Mouse (Mus musculus): ENCODE results near the gene Fkbp5. TPM values are rescaled to one million over a fixed set of nuclear protein-coding genes. Genes with fewer than 3 reads are reported as not detected.

Gene Fkbp5
- polyA plus RNA-seq, 2 experiments = 3.6 to 7.3 TPM

DNA sequence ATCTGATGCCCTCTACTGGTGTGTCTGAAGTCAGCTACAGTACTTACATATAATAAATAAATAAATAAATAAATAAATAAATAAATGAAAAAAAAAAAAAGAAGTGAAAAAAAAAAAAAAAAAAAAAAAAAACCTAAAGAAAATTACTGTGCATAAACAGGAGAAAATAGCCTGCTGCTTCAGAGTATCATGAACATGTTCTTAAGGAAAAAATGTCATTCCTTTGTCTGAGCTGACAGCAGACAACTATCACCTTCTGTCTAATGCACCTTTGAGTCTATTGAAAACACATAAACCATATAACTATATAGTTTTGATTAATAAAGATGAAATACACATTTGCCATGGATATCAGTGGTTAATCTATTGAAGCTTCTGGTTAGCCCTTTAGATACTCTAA, 40.9 kb downstream of the Fkbp5 start:
- ATAC-seq (ENCODE audit: insufficient read depth) (no peak), DNase-seq (ENCODE audit: low read depth in 3 of 3, low spot score in 3 of 3) (no peak)
- no peaks in the 10 kb centered on the region for H3K36me3 ChIP-seq (replicated peaks; ENCODE audit: control insufficient read depth, insufficient read depth, low read depth)
- H3K9me3 ChIP-seq (ENCODE audit: control insufficient read depth, low read length) = no peaks in the 10 kb centered on the region
- no peaks in the 10 kb centered on the region for H3K27me3 ChIP-seq (ENCODE audit: control insufficient read depth, insufficient read depth, low read length)
- no peak overlapping the region for H3K9ac ChIP-seq (replicated peaks)
- no peak overlapping the region for H3K4me3 ChIP-seq (ENCODE audit: insufficient read depth in 1 of 2, low read depth in 2 of 2, low read length in 2 of 2)
- no peak overlapping the region for H3K4me2 ChIP-seq (ENCODE audit: low read depth)
- no peak overlapping the region for H3K27ac ChIP-seq
- TF ChIP-seq EP300 (IDR thresholded peaks at IDR 0.05; ENCODE audit: low read depth) (no peak), CTCF (IDR thresholded peaks at IDR 0.05; ENCODE audit: low read depth) (no peak)
- no peaks in the 10 kb centered on the region for H3K4me1 ChIP-seq (replicated peaks; ENCODE audit: control insufficient read depth in 2 of 2, insufficient read depth in 2 of 2, low read length in 1 of 2)

DNA sequence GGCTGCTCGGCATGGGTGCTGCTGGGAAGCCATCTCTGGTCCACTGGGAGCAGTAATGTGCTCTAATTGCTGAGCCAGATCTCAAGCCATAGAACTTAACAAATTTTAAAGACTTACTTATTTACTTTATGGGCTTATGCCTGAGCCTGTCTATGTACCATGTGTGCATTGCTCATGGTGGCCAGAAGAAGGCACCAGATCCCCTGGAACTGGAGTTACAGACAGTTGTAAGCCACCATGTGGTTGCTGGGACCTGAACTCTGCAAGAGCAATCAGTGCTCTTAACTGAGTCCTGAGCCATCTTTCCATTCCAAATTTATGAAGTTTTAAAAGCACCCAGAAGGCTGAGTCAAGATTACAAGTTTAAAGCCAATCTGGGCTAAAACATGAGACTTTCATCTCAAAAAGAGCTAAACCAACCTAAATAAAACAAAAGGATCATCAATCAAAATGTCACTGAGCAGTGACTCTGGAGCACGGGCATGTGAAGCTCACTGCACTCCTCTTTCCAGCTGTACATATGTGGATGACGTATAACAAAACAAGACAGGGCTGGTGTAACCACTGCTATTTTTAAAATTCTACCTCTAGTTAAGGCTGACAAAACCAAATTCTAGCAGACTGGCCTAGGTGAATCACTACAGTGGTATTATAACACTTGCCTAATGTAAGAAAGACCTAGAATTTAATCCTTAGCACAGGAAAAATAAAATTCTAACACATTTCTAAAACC, 41.6 kb downstream of the Fkbp5 start:
- TF ChIP-seq CTCF (IDR thresholded peaks at IDR 0.05; ENCODE audit: low read depth) (peak; percentile 42; the same call in 1 of the 2 replicates), EP300 (IDR thresholded peaks at IDR 0.05; ENCODE audit: low read depth) (no peak)
- no peak overlapping the region for H3K27ac ChIP-seq
- no peak overlapping the region for H3K4me3 ChIP-seq (ENCODE audit: insufficient read depth in 1 of 2, low read depth in 2 of 2, low read length in 2 of 2)
- H3K9ac ChIP-seq (replicated peaks) = no peak overlapping the region
- no peaks in the 10 kb centered on the region for H3K4me1 ChIP-seq (replicated peaks; ENCODE audit: control insufficient read depth in 2 of 2, insufficient read depth in 2 of 2, low read length in 1 of 2)
- WGBS (ENCODE audit: insufficient replicate concordance) = 57% methylated on average over 3 of the region's 3 CpGs
- DNase-seq (ENCODE audit: low read depth in 3 of 3, low spot score in 3 of 3) (no peak), ATAC-seq (ENCODE audit: insufficient read depth) (no peak)
- no peaks in the 10 kb centered on the region for H3K36me3 ChIP-seq (replicated peaks; ENCODE audit: control insufficient read depth, insufficient read depth, low read depth)
- H3K9me3 ChIP-seq (ENCODE audit: control insufficient read depth, low read length) = no peaks in the 10 kb centered on the region
- H3K27me3 ChIP-seq (ENCODE audit: control insufficient read depth, insufficient read depth, low read length) = no peaks in the 10 kb centered on the region
- no peak overlapping the region for H3K4me2 ChIP-seq (ENCODE audit: low read depth)

DNA sequence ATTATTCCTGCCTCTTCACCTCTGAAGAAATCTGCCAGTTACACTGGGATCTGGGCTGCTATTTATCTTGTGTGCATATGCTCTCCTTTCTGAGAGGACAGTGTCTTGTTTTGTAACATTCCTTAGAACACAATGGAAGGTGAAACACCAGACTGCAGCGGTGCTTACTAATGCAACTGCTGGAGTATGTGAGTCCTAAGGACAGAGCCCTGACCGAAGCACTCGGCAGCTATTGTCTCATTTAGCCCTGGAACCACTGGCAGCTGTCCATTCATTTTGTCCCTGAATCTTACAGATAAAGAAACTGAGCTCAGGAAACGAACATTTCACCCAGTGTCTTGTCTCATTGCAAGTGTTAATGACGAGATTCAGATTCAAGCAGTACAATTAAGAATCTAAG, 44.6 kb downstream of the Fkbp5 start:
- H3K9ac ChIP-seq (replicated peaks) = no peak overlapping the region
- DNase-seq (ENCODE audit: low read depth in 3 of 3, low spot score in 3 of 3) (no peak), ATAC-seq (ENCODE audit: insufficient read depth) (no peak)
- TF ChIP-seq CTCF (IDR thresholded peaks at IDR 0.05; ENCODE audit: low read depth) (no peak), EP300 (IDR thresholded peaks at IDR 0.05; ENCODE audit: low read depth) (no peak)
- no peak overlapping the region for H3K4me2 ChIP-seq (ENCODE audit: low read depth)
- no peaks in the 10 kb centered on the region for H3K4me1 ChIP-seq (replicated peaks; ENCODE audit: control insufficient read depth in 2 of 2, insufficient read depth in 2 of 2, low read length in 1 of 2)
- no peaks in the 10 kb centered on the region for H3K9me3 ChIP-seq (ENCODE audit: control insufficient read depth, low read length)
- no peak overlapping the region for H3K4me3 ChIP-seq (ENCODE audit: insufficient read depth in 1 of 2, low read depth in 2 of 2, low read length in 2 of 2)
- no peaks in the 10 kb centered on the region for H3K36me3 ChIP-seq (replicated peaks; ENCODE audit: control insufficient read depth, insufficient read depth, low read depth)
- no peak overlapping the region for H3K27ac ChIP-seq
- 55% methylated on average over 5 of the region's 5 CpGs for WGBS (ENCODE audit: insufficient replicate concordance)
- no peaks in the 10 kb centered on the region for H3K27me3 ChIP-seq (ENCODE audit: control insufficient read depth, insufficient read depth, low read length)

DNA sequence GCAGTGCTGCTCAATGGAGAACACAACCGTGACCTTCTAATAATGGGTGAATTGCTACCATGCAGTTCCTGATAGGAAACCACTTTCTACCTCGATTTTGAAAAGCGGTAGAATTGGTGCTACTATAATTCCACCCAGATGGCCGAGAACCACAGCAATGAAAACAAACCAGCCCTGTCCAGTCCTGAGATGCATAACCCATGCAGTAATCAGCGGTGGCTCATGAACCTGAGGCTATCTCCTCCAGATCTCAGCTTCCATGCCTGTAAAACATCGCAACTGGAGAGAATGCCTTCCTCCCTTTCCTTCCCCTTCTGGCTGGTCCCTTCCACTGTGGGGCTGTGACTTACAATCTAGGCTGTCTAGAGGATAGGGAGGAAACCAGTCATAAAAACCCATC, 46.5 kb downstream of the Fkbp5 start:
- no peak overlapping the region for H3K9ac ChIP-seq (replicated peaks)
- 47% methylated on average over 6 of the region's 6 CpGs for whole genome bisulfite sequencing (ENCODE audit: insufficient replicate concordance)
- no peaks in the 10 kb centered on the region for H3K9me3 ChIP-seq (ENCODE audit: control insufficient read depth, low read length)
- no peak overlapping the region for H3K27ac ChIP-seq
- no peak overlapping the region for H3K4me3 ChIP-seq (ENCODE audit: insufficient read depth in 1 of 2, low read depth in 2 of 2, low read length in 2 of 2)
- H3K4me2 ChIP-seq (ENCODE audit: low read depth) = no peak overlapping the region
- no peak for ATAC-seq (ENCODE audit: insufficient read depth)
- H3K27me3 ChIP-seq (ENCODE audit: control insufficient read depth, insufficient read depth, low read length) = no peaks in the 10 kb centered on the region
- no peak for DNase-seq (ENCODE audit: low read depth in 3 of 3, low spot score in 3 of 3)
- no peaks in the 10 kb centered on the region for H3K4me1 ChIP-seq (replicated peaks; ENCODE audit: control insufficient read depth in 2 of 2, insufficient read depth in 2 of 2, low read length in 1 of 2)
- H3K36me3 ChIP-seq (replicated peaks; ENCODE audit: control insufficient read depth, insufficient read depth, low read depth) = no peaks in the 10 kb centered on the region
- no peak for TF ChIP-seq CTCF (IDR thresholded peaks at IDR 0.05; ENCODE audit: low read depth)
- TF ChIP-seq EP300 (IDR thresholded peaks at IDR 0.05; ENCODE audit: low read depth) = no peak

DNA sequence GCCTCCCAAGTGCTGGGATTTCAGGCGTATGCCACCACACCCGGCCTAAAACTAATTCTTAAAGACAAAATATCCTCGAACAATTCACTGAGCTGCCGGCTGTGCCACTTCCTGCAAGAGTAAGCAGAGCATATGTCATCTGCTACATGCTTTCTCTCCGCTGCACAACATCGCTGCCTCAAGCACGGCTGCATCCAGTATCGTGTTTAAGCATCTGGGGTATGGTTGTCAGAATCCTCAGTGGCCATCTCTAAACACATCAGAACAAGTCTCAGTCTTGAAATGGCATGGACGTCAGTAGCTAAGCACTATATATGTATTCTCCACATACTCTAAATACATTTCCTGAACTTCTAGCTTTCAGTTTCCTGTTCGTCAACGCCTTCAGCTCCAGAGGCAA, 49.6 kb downstream of the Fkbp5 start:
- no peaks in the 10 kb centered on the region for H3K27me3 ChIP-seq (ENCODE audit: control insufficient read depth, insufficient read depth, low read length)
- DNase-seq (ENCODE audit: low read depth in 3 of 3, low spot score in 3 of 3) (no peak), ATAC-seq (ENCODE audit: insufficient read depth) (no peak)
- H3K4me2 ChIP-seq (ENCODE audit: low read depth) = 0 out of 2 replicates have a peak overlapping the region, but pooled peaks have one; percentile 1
- WGBS (ENCODE audit: insufficient replicate concordance) = 27% methylated on average over 11 of the region's 11 CpGs
- TF ChIP-seq CTCF (IDR thresholded peaks at IDR 0.05; ENCODE audit: low read depth) (no peak), EP300 (IDR thresholded peaks at IDR 0.05; ENCODE audit: low read depth) (no peak)
- no peaks in the 10 kb centered on the region for H3K9me3 ChIP-seq (ENCODE audit: control insufficient read depth, low read length)
- no peaks in the 10 kb centered on the region for H3K4me1 ChIP-seq (replicated peaks; ENCODE audit: control insufficient read depth in 2 of 2, insufficient read depth in 2 of 2, low read length in 1 of 2)
- H3K27ac ChIP-seq = no peak overlapping the region
- no peaks in the 10 kb centered on the region for H3K36me3 ChIP-seq (replicated peaks; ENCODE audit: control insufficient read depth, insufficient read depth, low read depth)
- no peak overlapping the region for H3K9ac ChIP-seq (replicated peaks)
- H3K4me3 ChIP-seq (ENCODE audit: insufficient read depth in 1 of 2, low read depth in 2 of 2, low read length in 2 of 2) = peak overlapping the region in 1 of 2 experiments; percentile 39; a peak in 1 of 4 replicates
